Mouse (Mus musculus) thymus, adult 2 months (tissue): Measurements from ENCODE around the gene Kif1c.

Experiments
- CTCF ChIP-seq: fragments of 200-500 bp; IDR thresholded peaks from 2 replicates; pipeline ENCODE4 v1.5.1; 2012; ENCODE audit warnings: mild to moderate bottlenecking, control low read depth, low read length, moderate library complexity, borderline replicate concordance; ENCODE audit not compliant: control insufficient read depth, poor library complexity, insufficient read depth; ENCODE audit errors: extremely low read depth
- POLR2A ChIP-seq: fragments of 200-500 bp; IDR thresholded peaks from 2 replicates; pipeline ENCODE4 v1.6.1; 2012; ENCODE audit warnings: mild to moderate bottlenecking, low read length, control low read depth, moderate library complexity; ENCODE audit not compliant: control insufficient read depth, poor library complexity, insufficient read depth; ENCODE audit errors: extremely low read depth

- TF ChIP-seq CTCF (no peak), POLR2A (no peak)
Observed at GRCm38 (mm10) chr11:70706127-70706526, 5.8 kb downstream of the Kif1c start.
